Mouse (Mus musculus): Measurements from ENCODE around the gene Sp4. TPM values are rescaled to one million over a fixed set of nuclear protein-coding genes. Genes with fewer than 3 reads are reported as not detected.

Sp4 gene
- polyA plus RNA-seq, 1 experiment from 2014 or later: 9.8 TPM

GRCm38 (mm10) chr12:118296236-118296635 is 5.0 kb downstream of the Sp4 start:
- WGBS: 83% methylated on average over 2 of the region's 2 CpGs
- Histone ChIP-seq H3K27me3 (replicated peaks; ENCODE audit: control insufficient read depth, insufficient read depth, low read length) (no peaks in the 10 kb centered on the region), H3K4me1 (replicated peaks; ENCODE audit: control insufficient read depth, insufficient read depth, low read length) (peaks cover 24% of the 10 kb centered on the region; the same call in 1 of the 2 replicates), H3K4me3 (ENCODE audit: low read depth, low read length) (no peak overlapping the region), H3K9ac (ENCODE audit: low read depth, low read length) (no peak overlapping the region), H3K4me2 (peak overlapping the region; percentile 54), H3K27ac (ENCODE audit: low read depth, low read length) (no peak overlapping the region), H3K36me3 (ENCODE audit: control insufficient read depth, insufficient read depth, low read length) (no peaks in the 10 kb centered on the region), H3K9me3 (ENCODE audit: control insufficient read depth, low read length) (no peaks in the 10 kb centered on the region)
- ATAC-seq (replicated peaks; ENCODE audit: low FRiP score) (no peak), DNase-seq (ENCODE audit: low spot score) (no peak)

GRCm38 (mm10) chr12:118295793-118296192 is 5.4 kb downstream of the Sp4 start:
- no peak overlapping the region for H3K9ac ChIP-seq (ENCODE audit: low read depth, low read length)
- H3K4me3 ChIP-seq (ENCODE audit: low read depth, low read length): no peak overlapping the region
- 86% methylated on average over 1 of the region's 1 CpGs for WGBS
- no peaks in the 10 kb centered on the region for H3K27me3 ChIP-seq (replicated peaks; ENCODE audit: control insufficient read depth, insufficient read depth, low read length)
- no peaks in the 10 kb centered on the region for H3K9me3 ChIP-seq (ENCODE audit: control insufficient read depth, low read length)
- ATAC-seq (replicated peaks; ENCODE audit: low FRiP score) (no peak), DNase-seq (ENCODE audit: low spot score) (no peak)
- peaks cover 24% of the 10 kb centered on the region; the same call in 1 of the 2 replicates for H3K4me1 ChIP-seq (replicated peaks; ENCODE audit: control insufficient read depth, insufficient read depth, low read length)
- no peaks in the 10 kb centered on the region for H3K36me3 ChIP-seq (ENCODE audit: control insufficient read depth, insufficient read depth, low read length)
- no peak overlapping the region for H3K27ac ChIP-seq (ENCODE audit: low read depth, low read length)
- peak overlapping the region; percentile 54 for H3K4me2 ChIP-seq

- no peaks in the 10 kb centered on the region for H3K4me1 ChIP-seq (replicated peaks; ENCODE audit: control insufficient read depth, insufficient read depth, low read length)
- no peak overlapping the region for H3K27ac ChIP-seq (ENCODE audit: low read depth, low read length)
- DNase-seq (ENCODE audit: low spot score) (no peak), ATAC-seq (replicated peaks; ENCODE audit: low FRiP score) (no peak)
- H3K4me3 ChIP-seq (ENCODE audit: low read depth, low read length): no peak overlapping the region
- no peak overlapping the region for H3K9ac ChIP-seq (ENCODE audit: low read depth, low read length)
- H3K36me3 ChIP-seq (ENCODE audit: control insufficient read depth, insufficient read depth, low read length): no peaks in the 10 kb centered on the region
- 63% methylated on average over 1 of the region's 1 CpGs for WGBS
- H3K27me3 ChIP-seq (replicated peaks; ENCODE audit: control insufficient read depth, insufficient read depth, low read length): no peaks in the 10 kb centered on the region
- H3K9me3 ChIP-seq (ENCODE audit: control insufficient read depth, low read length): no peaks in the 10 kb centered on the region
- H3K4me2 ChIP-seq: no peak overlapping the region
Measured at GRCm38 (mm10) chr12:118288947-118289346, 12.3 kb downstream of the Sp4 start.

DNA sequence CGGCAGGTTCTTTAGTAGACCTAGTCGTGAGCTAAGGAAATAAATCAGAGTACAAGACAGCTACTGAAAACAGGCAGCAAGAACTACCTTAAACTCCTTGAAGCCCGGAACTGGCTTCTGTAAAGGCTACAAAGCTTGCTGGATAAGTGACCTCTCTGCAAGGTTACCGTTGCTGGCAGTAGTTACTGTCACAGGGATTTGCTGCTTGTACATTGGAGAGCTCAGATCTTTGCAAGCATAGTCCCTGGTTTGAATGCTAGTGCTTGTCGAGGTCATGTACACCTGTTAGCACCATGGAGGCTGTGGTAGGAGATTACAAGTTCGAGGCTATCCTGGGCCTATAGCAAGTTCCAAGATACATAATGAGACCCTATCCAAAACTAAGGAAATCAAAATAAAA is 16.1 kb downstream of the Sp4 start:
- ATAC-seq (replicated peaks; ENCODE audit: low FRiP score) (no peak), DNase-seq (ENCODE audit: low spot score) (no peak)
- no peak overlapping the region for H3K9ac ChIP-seq (ENCODE audit: low read depth, low read length)
- H3K27me3 ChIP-seq (replicated peaks; ENCODE audit: control insufficient read depth, insufficient read depth, low read length): no peaks in the 10 kb centered on the region
- no peak overlapping the region for H3K4me3 ChIP-seq (ENCODE audit: low read depth, low read length)
- no peak overlapping the region for H3K4me2 ChIP-seq
- WGBS: 79% methylated on average over 6 of the region's 6 CpGs
- H3K36me3 ChIP-seq (ENCODE audit: control insufficient read depth, insufficient read depth, low read length): no peaks in the 10 kb centered on the region
- H3K9me3 ChIP-seq (ENCODE audit: control insufficient read depth, low read length): no peaks in the 10 kb centered on the region
- no peaks in the 10 kb centered on the region for H3K4me1 ChIP-seq (replicated peaks; ENCODE audit: control insufficient read depth, insufficient read depth, low read length)
- H3K27ac ChIP-seq (ENCODE audit: low read depth, low read length): no peak overlapping the region

- Histone ChIP-seq H3K4me1 (replicated peaks; ENCODE audit: control insufficient read depth, insufficient read depth, low read length) (no peaks in the 10 kb centered on the region), H3K9me3 (ENCODE audit: control insufficient read depth, low read length) (no peaks in the 10 kb centered on the region), H3K36me3 (ENCODE audit: control insufficient read depth, insufficient read depth, low read length) (no peaks in the 10 kb centered on the region), H3K27me3 (replicated peaks; ENCODE audit: control insufficient read depth, insufficient read depth, low read length) (no peaks in the 10 kb centered on the region), H3K9ac (ENCODE audit: low read depth, low read length) (no peak overlapping the region), H3K4me2 (no peak overlapping the region), H3K27ac (ENCODE audit: low read depth, low read length) (no peak overlapping the region), H3K4me3 (ENCODE audit: low read depth, low read length) (no peak overlapping the region)
- ATAC-seq (replicated peaks; ENCODE audit: low FRiP score) (no peak), DNase-seq (ENCODE audit: low spot score) (no peak)
- WGBS: 60% methylated on average over 1 of the region's 1 CpGs
Measured at GRCm38 (mm10) chr12:118281961-118282360, 19.3 kb downstream of the Sp4 start.

GRCm38 (mm10) chr12:118276385-118276784 is 24.9 kb downstream of the Sp4 start:
- 93% methylated on average over 5 of the region's 5 CpGs for WGBS
- DNase-seq (ENCODE audit: low spot score) (no peak), ATAC-seq (replicated peaks; ENCODE audit: low FRiP score) (no peak)
- Histone ChIP-seq H3K9ac (ENCODE audit: low read depth, low read length) (no peak overlapping the region), H3K4me1 (replicated peaks; ENCODE audit: control insufficient read depth, insufficient read depth, low read length) (no peaks in the 10 kb centered on the region), H3K27ac (ENCODE audit: low read depth, low read length) (no peak overlapping the region), H3K4me2 (no peak overlapping the region), H3K27me3 (replicated peaks; ENCODE audit: control insufficient read depth, insufficient read depth, low read length) (no peaks in the 10 kb centered on the region), H3K4me3 (ENCODE audit: low read depth, low read length) (no peak overlapping the region), H3K36me3 (ENCODE audit: control insufficient read depth, insufficient read depth, low read length) (no peaks in the 10 kb centered on the region), H3K9me3 (ENCODE audit: control insufficient read depth, low read length) (no peaks in the 10 kb centered on the region)

DNA sequence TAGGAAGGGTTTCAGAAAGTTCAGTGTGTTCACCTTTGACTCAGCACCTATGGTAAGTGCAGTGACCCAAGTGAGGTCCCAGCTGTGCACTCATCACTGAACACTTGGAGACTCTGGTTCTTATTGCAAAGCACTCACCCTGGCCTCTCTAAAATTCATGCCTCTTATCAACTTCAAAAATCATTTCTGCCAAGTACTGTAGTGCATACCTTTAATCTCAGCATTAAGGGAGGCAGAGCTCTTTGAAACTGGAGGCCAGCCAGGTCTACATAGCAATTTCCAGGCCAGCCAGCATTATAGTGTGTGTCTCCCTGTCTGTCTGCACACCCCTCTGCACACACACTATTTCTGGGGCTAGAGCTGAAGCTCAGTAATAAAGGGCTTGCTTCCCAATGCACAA is 36.3 kb downstream of the Sp4 start:
- Histone ChIP-seq H3K36me3 (ENCODE audit: control insufficient read depth, insufficient read depth, low read length) (no peaks in the 10 kb centered on the region), H3K9ac (ENCODE audit: low read depth, low read length) (no peak overlapping the region), H3K27ac (ENCODE audit: low read depth, low read length) (no peak overlapping the region), H3K4me3 (ENCODE audit: low read depth, low read length) (no peak overlapping the region), H3K4me1 (replicated peaks; ENCODE audit: control insufficient read depth, insufficient read depth, low read length) (no peaks in the 10 kb centered on the region), H3K4me2 (no peak overlapping the region), H3K27me3 (replicated peaks; ENCODE audit: control insufficient read depth, insufficient read depth, low read length) (no peaks in the 10 kb centered on the region), H3K9me3 (ENCODE audit: control insufficient read depth, low read length) (no peaks in the 10 kb centered on the region)
- ATAC-seq (replicated peaks; ENCODE audit: low FRiP score) (no peak), DNase-seq (ENCODE audit: low spot score) (no peak)

GRCm38 (mm10) chr12:118263878-118264277 is 37.4 kb downstream of the Sp4 start:
- Histone ChIP-seq H3K4me1 (replicated peaks; ENCODE audit: control insufficient read depth, insufficient read depth, low read length) (no peaks in the 10 kb centered on the region), H3K4me3 (ENCODE audit: low read depth, low read length) (no peak overlapping the region), H3K36me3 (ENCODE audit: control insufficient read depth, insufficient read depth, low read length) (no peaks in the 10 kb centered on the region), H3K9me3 (ENCODE audit: control insufficient read depth, low read length) (no peaks in the 10 kb centered on the region), H3K9ac (ENCODE audit: low read depth, low read length) (no peak overlapping the region), H3K27me3 (replicated peaks; ENCODE audit: control insufficient read depth, insufficient read depth, low read length) (no peaks in the 10 kb centered on the region), H3K27ac (ENCODE audit: low read depth, low read length) (no peak overlapping the region), H3K4me2 (no peak overlapping the region)
- DNase-seq (ENCODE audit: low spot score) (no peak), ATAC-seq (replicated peaks; ENCODE audit: low FRiP score) (no peak)
- 37% methylated on average over 1 of the region's 1 CpGs for WGBS

DNA sequence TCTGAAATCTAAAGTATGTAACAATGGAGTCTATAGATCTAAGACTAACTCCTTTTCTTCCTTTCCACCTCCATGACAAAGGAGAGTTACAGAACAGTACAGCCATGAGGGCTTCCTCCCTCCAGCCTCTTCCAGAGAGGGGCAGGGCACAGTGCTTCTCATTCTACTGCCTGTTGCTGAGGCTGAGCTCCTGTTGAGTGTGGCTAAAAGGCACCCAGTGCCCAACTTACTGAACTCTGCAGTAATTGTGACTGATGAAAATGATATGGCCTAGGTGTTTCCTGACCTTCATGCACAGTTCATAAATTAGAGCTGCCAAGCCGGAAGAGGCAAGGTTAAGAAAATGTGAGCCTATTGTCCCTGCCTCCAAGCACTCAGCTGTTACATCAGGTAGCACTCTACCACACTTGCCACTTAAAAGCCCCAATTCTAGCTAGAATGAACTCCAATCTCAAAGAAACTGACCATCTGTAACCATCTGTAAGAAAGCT is 45.9 kb downstream of the Sp4 start:
- Histone ChIP-seq H3K27ac (ENCODE audit: low read depth, low read length) (no peak overlapping the region), H3K4me3 (ENCODE audit: low read depth, low read length) (no peak overlapping the region), H3K27me3 (replicated peaks; ENCODE audit: control insufficient read depth, insufficient read depth, low read length) (no peaks in the 10 kb centered on the region), H3K9me3 (ENCODE audit: control insufficient read depth, low read length) (no peaks in the 10 kb centered on the region), H3K4me2 (no peak overlapping the region), H3K36me3 (ENCODE audit: control insufficient read depth, insufficient read depth, low read length) (no peaks in the 10 kb centered on the region), H3K4me1 (replicated peaks; ENCODE audit: control insufficient read depth, insufficient read depth, low read length) (no peaks in the 10 kb centered on the region), H3K9ac (ENCODE audit: low read depth, low read length) (no peak overlapping the region)
- WGBS: 73% methylated on average over 1 of the region's 1 CpGs
- DNase-seq (ENCODE audit: low spot score) (no peak), ATAC-seq (replicated peaks; ENCODE audit: low FRiP score) (no peak)

Measured in liver, embryonic 11.5 days (tissue).